Mouse (Mus musculus) cerebellum, postnatal 14 days (tissue): Measurements from ENCODE around the gene Ppp5c.
A peak's percentile ranks its signal among the peaks of the same experiment; 100 is the strongest.

ENCODE experiments used
- DNase-seq, 2 experiments: peaks; one replicate each; pipeline ENCODE4 v3.0.0; 2021; ENCODE audit warnings: mixed read lengths in 2 of 2

Ppp5c gene

GRCm38 (mm10) chr7:17050933-17051594, 23.3 kb upstream of the Ppp5c start:
- DNase-seq, result peak; percentile 86 to 88

- DNase-seq, result no peak
These were observed 22.8 kb upstream of the Ppp5c start for GRCm38 (mm10) chr7:17050491-17050890.

GRCm38 (mm10) chr7:17048431-17049190, 20.9 kb upstream of the Ppp5c start:
- DNase-seq, result no peak

- DNase-seq, result no peak
These were observed 19.4 kb upstream of the Ppp5c start for GRCm38 (mm10) chr7:17047041-17047682.

GRCm38 (mm10) chr7:17045743-17046142, 18.0 kb upstream of the Ppp5c start:
- no peak for DNase-seq

GRCm38 (mm10) chr7:17039373-17039772, 11.6 kb upstream of the Ppp5c start:
- DNase-seq, result no peak

- DNase-seq, result peak; percentile 54 to 68
These were observed 10.4 kb upstream of the Ppp5c start for GRCm38 (mm10) chr7:17038018-17038695.

- DNase-seq, result no peak
These were observed 2.5 kb upstream of the Ppp5c start for GRCm38 (mm10) chr7:17030239-17030638.

- no peak for DNase-seq
These were observed 1.2 kb upstream of the Ppp5c start for GRCm38 (mm10) chr7:17028923-17029322.

GRCm38 (mm10) chr7:17026710-17027587, 775 bp downstream of the Ppp5c start:
- DNase-seq, result peak; percentile 82 to 84

GRCm38 (mm10) chr7:17025896-17026622, 1.7 kb downstream of the Ppp5c start:
- DNase-seq, result peak in 1 of 2 experiments; percentile 38

- DNase-seq, result peak in 1 of 2 experiments; percentile 46
These were observed 2.2 kb downstream of the Ppp5c start for GRCm38 (mm10) chr7:17025505-17025894.

- peak in 1 of 2 experiments; percentile 42 for DNase-seq
These were observed 2.8 kb downstream of the Ppp5c start for GRCm38 (mm10) chr7:17024814-17025504.

GRCm38 (mm10) chr7:17024141-17024540, 3.6 kb downstream of the Ppp5c start:
- peak; percentile 42 to 66 for DNase-seq

- DNase-seq, result no peak
These were observed 4.0 kb downstream of the Ppp5c start for GRCm38 (mm10) chr7:17023701-17024100.

GRCm38 (mm10) chr7:17022176-17022575, 5.5 kb downstream of the Ppp5c start:
- peak; percentile 49 to 50 for DNase-seq

- DNase-seq, result peak in 1 of 2 experiments; percentile 28
These were observed 8.1 kb downstream of the Ppp5c start for GRCm38 (mm10) chr7:17019426-17020166.

- DNase-seq, result peak in 1 of 2 experiments; percentile 37
These were observed 9.8 kb downstream of the Ppp5c start for GRCm38 (mm10) chr7:17017921-17018320.

- DNase-seq, result peak; percentile 99
These were observed 10.7 kb downstream of the Ppp5c start for GRCm38 (mm10) chr7:17017036-17017435.

- peak in 1 of 2 experiments; percentile 51 for DNase-seq
These were observed 12.3 kb downstream of the Ppp5c start for GRCm38 (mm10) chr7:17015381-17015780.
